Mouse (Mus musculus) brain, embryonic 14.5 days (tissue): ENCODE results near the gene Pik3c2a. TPM values are rescaled to one million over a fixed set of nuclear protein-coding genes. Genes with fewer than 3 reads are reported as not detected.

ENCODE experiments used
- DNase-seq: peaks from one replicate; pipeline ENCODE4 v3.0.0-alpha.2; 2011; ENCODE audit warnings: low read depth
- CTCF ChIP-seq: fragments of 200-500 bp; IDR thresholded peaks from 2 replicates; pipeline ENCODE4 v1.5.1; 2012; ENCODE audit warnings: inconsistent platforms, mild to moderate bottlenecking, moderate library complexity, borderline replicate concordance; ENCODE audit not compliant: insufficient read depth, insufficient read length; ENCODE audit errors: extremely low read depth
- POLR2A ChIP-seq: fragments of 200-500 bp; IDR thresholded peaks from 2 replicates; pipeline ENCODE4 v1.6.1; 2012; ENCODE audit warnings: mild to moderate bottlenecking, inconsistent platforms, borderline replicate concordance; ENCODE audit not compliant: poor library complexity, insufficient read depth, insufficient read length, severe bottlenecking; ENCODE audit errors: extremely low read depth
- polyA plus RNA-seq: library from polyadenylated mRNA; depleted of rRNA; stranded (reverse); fragments of >200 nt; gene quantifications from 2 replicates; pipeline ENCODE4 v1.2.3, GENCODE M21; 2012; rRNA removed

Pik3c2a gene
- 17.1 and 18.5 TPM in 2 replicates for polyA plus RNA-seq

DNA sequence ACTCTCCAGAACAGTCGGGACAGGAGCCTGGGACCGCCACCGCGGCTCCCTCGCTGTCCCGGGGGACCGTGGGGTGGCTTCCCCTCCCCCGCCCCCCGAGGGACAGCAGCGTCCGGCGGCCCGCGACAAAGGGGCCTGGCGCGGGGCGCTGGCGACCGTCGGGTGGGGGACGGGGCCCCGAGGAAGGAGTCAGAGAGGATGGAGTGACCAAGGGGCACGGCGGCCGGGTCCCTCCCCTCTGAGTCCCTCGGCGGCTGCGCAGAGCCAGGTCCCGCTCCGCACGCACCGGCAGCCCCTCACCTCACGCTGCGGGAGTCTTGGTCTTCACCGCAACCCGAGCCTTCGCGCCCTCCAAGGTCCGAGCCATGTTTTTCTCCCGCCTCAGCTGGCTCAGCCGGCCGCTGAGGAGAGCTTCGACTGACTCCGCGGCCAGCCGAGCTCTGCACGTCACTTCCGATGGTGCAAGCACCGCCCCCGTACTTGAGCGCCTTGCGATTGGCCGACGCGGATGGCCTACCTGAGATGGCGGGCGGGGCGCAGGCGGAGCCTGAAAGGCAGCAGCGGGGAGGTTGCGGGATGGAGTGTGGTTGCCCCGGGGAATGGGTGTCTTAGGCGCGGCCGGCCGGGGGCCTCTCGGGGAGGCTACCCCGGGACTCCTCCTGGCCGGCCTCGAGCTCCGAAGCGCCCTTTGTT, at the start of gene Pik3c2a:
Gene Pik3c2a, minus strand, starts transcription at position 446 of the 693 bp plus-strand sequence.
- peak; percentile 99 for DNase-seq
- no peak for TF ChIP-seq CTCF
- TF ChIP-seq POLR2A = peak; percentile 78; the same call in 1 of the 2 replicates

DNA sequence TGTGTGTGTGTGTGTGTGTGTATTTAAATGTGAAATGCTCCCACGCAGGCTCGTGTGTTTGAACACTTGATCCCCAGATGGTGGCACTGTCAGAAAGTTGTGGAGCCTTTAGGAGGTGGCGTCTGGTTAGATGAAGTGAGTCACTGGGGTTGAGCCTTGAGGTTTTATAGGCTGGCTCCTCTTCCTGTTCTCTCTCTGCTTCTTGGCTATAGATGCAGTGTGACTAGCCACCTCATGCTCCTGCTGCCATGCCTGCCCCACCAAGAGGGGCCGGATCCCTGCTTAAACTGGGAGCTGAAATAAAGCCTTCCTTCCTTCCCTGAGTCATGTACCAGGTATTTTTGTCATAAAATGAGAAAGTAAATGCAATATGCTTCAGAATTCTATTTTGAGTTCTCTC, 47.9 kb upstream of the Pik3c2a start:
- no peak for TF ChIP-seq CTCF
- TF ChIP-seq POLR2A = no peak
- no peak for DNase-seq

DNA sequence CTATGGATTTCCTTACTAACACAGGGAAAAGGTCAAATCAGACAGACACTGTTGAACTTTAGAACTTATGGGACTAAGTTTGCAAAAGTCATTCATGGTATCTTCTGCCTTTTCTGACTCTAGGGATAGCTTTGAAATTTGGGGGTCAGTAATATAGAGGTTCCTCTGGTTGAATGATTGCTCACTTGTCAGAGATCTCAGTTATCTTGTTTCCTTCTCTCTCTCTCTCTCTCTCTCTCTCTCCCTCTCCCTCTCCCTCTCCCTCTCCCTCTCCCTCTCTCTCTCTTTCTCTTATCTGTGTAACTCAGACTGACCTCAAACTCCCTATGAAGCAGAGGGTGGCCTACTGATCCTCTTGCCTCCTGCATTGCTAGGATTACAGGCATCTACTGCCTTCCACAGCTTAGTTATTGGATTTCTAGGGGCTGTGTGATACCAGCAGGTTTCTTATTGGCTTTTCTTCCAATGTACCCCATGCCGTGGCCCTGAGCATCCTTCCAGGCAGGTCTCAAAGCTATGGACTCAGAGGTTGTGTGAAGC, 41.9 kb upstream of the Pik3c2a start:
- no peak for DNase-seq
- TF ChIP-seq CTCF (no peak), POLR2A (no peak)

DNA sequence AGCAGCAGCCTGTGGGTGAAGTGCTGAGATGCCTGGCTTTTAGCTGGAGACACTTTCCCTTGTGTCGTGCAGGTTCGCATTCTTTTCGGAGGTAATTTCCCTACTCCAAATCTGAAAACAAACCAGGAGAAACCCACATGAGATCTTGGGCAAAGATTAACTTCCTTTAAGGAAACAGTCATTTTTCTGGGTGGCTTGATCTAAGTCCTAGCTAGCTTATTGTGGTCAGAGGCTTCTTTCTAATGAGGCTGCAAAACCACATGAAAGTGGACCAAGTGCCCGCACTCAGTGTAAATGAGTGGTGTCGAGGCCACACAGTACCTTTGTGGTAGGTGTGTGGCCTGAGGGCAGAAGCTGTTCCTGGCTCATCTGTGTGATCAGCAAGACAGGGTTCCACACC, 41.0 kb upstream of the Pik3c2a start:
- no peak for DNase-seq
- no peak for TF ChIP-seq CTCF
- no peak for TF ChIP-seq POLR2A

DNA sequence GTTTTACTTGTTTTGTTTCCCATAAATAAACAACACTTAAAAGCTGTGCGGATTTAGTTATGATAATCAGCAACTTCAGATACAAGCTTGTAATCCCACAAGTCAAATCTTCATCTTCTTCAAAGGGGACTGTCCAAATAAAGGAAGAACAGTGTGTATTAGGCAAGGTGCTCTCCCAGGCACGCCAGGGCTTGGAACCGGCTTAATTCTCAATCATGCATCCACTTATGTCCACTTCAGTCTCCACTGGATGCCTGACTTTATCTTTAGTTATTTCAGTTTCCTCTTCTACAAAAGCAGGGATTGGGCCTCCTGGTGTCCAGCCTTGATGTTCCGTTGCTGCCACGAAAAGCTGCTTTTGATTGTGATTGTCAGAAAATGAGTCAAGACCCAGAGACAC, 40.5 kb upstream of the Pik3c2a start:
- DNase-seq = no peak
- TF ChIP-seq POLR2A = no peak
- no peak for TF ChIP-seq CTCF

DNA sequence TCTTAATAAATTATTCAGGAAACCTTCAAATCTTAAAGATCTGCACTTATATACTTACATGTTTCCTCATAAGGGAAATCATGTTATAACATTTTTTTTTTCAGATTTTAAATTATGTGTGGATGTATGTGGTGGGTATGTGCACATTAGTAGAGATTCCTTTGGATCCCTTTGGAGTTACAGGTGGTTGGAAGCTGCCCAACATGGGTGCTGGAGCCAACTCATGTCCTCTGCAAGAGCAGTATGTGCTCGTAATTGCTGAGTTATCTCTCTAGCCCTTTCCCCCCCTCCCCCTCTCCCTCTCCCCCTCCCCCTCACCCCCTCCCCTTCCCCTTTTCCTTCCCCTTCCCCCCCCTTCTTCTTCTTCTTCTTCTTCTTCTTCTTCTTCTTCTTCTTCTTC, 39.9 kb upstream of the Pik3c2a start:
- DNase-seq = peak; percentile 30
- TF ChIP-seq CTCF (no peak), POLR2A (no peak)

DNA sequence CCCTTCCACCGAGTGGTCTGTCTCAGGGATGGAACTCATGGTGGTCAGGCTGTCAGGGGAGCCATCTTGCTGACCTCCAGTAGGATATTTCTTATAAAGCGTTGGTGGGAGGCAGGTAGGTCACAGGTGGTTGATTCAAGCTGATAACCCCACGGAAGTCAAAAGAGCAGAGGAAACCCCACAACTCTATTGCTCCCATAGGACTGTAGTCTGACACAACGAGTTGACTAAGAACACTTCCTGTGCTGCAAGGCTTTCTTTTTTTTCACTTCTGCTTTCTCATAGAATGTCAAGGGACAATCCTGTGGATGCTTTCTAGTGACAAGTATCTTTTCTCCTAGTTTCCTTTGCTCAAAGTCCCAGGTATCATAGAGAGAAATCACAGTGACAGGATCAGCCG, 33.0 kb upstream of the Pik3c2a start:
- DNase-seq = no peak
- no peak for TF ChIP-seq CTCF
- no peak for TF ChIP-seq POLR2A

DNA sequence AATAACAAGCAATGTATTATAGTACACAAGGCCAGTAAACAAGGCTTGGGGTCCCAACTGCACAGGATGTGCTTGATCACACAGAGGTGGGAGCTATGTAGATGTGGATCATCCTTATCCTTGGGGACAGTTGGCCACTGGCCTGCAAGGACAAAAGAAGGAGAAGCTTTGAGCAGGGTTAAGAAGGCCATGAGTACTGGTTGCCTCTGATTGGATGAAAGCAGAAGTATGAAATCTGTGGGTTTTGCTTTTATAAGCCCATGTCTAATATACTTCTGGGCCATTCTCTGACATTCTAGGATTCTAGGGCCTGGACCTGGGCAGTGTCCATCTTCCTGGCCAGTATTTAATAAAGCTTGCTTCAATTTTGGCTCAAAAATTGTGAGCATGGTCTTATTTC, 32.6 kb upstream of the Pik3c2a start:
- no peak for DNase-seq

DNA sequence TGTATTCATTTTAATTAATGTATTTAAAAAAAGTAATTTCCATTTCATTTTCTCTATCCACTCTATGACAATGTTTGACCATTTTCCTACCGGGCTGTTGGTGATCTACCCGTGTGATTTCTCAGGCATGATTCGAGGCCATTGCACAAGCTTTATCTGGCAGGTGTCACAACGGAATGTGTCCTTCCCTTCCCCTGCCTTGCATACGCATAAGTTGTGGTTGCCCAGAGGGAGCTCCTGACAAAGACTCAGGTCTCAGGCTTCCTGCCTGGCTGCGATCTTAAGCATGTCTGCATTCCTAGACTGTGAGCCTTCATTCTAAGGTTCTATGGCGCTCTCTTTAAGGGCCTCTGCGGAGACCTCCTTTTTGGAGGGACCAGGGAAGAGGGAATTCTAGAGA, 18.9 kb upstream of the Pik3c2a start:
- DNase-seq = no peak
- TF ChIP-seq POLR2A (no peak), CTCF (no peak)

More for the DNA sequence above, 32.6 kb upstream of the Pik3c2a start:
- no peak for TF ChIP-seq POLR2A
- no peak for TF ChIP-seq CTCF

DNA sequence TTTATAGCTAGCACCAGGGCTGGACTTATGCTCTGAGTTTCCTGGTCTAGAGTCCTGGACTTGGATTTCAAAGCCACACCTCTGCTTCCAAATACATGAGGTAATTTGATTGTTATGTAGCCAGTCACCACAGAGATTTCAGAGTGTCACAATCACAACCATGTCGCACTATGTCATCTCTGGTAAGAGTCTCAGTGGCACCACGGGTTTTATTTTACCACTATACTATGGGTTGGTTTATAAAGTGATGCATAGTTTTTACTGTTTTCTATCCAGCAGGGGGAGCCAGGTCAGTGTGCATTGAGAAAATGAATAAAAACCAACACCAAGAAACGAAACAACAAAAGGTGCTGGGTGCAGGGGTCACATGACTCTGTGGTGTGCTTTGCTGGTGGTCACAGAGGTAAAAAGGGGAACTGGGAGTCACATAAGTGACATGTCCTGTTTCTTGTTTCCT, 15.8 kb upstream of the Pik3c2a start:
- TF ChIP-seq CTCF (peak; percentile 40; the same call in 1 of the 2 replicates), POLR2A (no peak)
- peak; percentile 61 for DNase-seq

DNA sequence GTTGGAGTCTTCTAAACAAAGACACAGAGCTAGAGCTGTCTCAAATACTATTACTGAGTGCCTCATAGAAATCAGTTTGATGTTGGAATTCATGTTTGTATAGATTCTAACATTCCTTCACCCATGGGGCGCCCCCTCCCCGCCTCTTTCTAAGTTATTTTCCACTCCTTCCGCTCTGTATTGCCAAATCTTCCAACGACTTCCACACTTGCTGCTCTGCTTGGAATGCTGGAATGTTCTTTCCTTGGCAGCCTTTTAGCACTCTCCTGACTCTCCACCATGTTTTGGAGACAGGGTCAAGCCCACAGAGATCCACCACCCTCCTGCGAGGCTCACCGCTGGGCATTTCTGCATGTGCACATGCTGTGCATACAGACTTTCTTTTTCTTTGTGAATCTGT, 14.1 kb upstream of the Pik3c2a start:
- TF ChIP-seq POLR2A (no peak), CTCF (no peak)
- DNase-seq = no peak

DNA sequence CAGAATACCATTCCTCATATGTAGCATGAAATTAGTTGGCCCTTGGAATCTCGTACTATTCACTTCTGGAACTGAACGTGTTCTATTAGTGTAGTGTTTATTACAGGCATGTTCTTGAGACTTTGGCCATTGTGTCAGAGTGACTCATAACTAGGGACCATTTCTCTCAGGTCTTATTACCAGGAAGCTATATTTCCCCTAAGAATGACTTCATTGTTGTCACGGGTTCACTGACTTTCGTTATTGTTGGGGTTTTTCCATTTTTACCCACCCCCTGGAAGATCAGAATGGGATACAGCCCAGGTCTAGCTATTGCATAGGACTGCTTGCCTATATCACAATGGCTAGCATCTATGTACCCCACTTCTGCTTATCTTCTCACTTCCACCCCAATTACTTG, 13.7 kb upstream of the Pik3c2a start:
- TF ChIP-seq POLR2A = no peak
- TF ChIP-seq CTCF = no peak
- DNase-seq = no peak

DNA sequence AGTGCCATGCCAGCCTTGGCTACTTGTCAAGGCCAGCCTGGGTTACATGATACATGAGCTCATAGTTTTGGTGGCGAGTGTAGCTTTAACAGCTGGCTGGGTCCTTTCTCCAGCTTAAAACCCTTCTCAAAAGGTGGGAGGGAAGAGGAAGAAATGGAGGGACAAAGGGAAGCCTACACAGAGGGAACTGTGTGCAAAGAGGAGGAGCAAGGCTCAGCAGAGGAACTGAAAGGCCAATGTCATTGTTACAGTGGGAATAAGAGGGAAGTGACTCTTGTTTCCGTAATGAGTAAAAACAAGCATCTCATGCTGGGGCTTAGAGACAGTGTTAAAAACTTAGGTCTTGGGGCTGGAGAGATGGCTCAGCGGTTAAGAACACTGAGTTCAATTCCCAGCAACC, 3.4 kb upstream of the Pik3c2a start:
- TF ChIP-seq CTCF (no peak), POLR2A (no peak)
- no peak for DNase-seq
